Mouse (Mus musculus): ENCODE measurements at regions not wholly inside any gene's neighbourhood (a gene's known extent, or its start where the extent isn't known, plus 50 kb on each side); places are given as distances from the start of the nearest gene placed in this dataset.

GRCm38 (mm10) chr8:9072286-9072685 is 382.0 kb upstream of the Arglu1 start:
- TF ChIP-seq EP300 (IDR thresholded peaks at IDR 0.05; ENCODE audit: low read depth) (no peak), CTCF (IDR thresholded peaks at IDR 0.05; ENCODE audit: low read depth) (no peak)
